Mouse (Mus musculus) small intestine, adult 2 months (tissue): ENCODE results near the gene Myo1d. TPM values are rescaled to one million over a fixed set of nuclear protein-coding genes. Genes with fewer than 3 reads are reported as not detected.
A peak's percentile ranks its signal among the peaks of the same experiment; 100 is the strongest.

ENCODE experiments used
- H3K27ac ChIP-seq: fragments of 200-500 bp; 2 replicates; pipeline ENCODE4 v1.5.1; 2012; ENCODE audit warnings: low read depth, low read length, control low read depth, inconsistent platforms; ENCODE audit not compliant: insufficient read depth
- H3K27me3 ChIP-seq: fragments of 200-500 bp; 2 replicates; pipeline ENCODE4 v1.6.1; 2012; ENCODE audit warnings: mild to moderate bottlenecking, moderate library complexity, low read length, inconsistent platforms; ENCODE audit not compliant: control insufficient read depth, insufficient read depth
- H3K36me3 ChIP-seq: fragments of 200-500 bp; 2 replicates; pipeline ENCODE4 v1.6.1; 2012; ENCODE audit warnings: mild to moderate bottlenecking, low read length, control low read depth, inconsistent platforms; ENCODE audit not compliant: control insufficient read depth, insufficient read depth
- H3K4me1 ChIP-seq: fragments of 200-500 bp; 2 replicates; pipeline ENCODE4 v1.6.1; 2012; ENCODE audit warnings: low read length, inconsistent platforms, mixed read lengths; ENCODE audit not compliant: control insufficient read depth, insufficient read depth, insufficient read length
- H3K4me3 ChIP-seq: fragments of 200-500 bp; 2 replicates; pipeline ENCODE4 v1.5.1; 2012; ENCODE audit warnings: low read depth, mild to moderate bottlenecking, control low read depth, inconsistent platforms, low read length, moderate library complexity
- CTCF ChIP-seq: fragments of 200-500 bp; IDR thresholded peaks from 2 replicates; pipeline ENCODE4 v1.5.1; 2012; ENCODE audit warnings: low read depth, mild to moderate bottlenecking, control low read depth, inconsistent platforms, low read length, moderate library complexity, mixed read lengths; ENCODE audit not compliant: insufficient replicate concordance, insufficient read length; ENCODE audit errors: extremely low read depth
- POLR2A ChIP-seq: fragments of 200-500 bp; IDR thresholded peaks from 2 replicates; pipeline ENCODE4 v1.6.1; 2012; ENCODE audit warnings: low read depth, mild to moderate bottlenecking, control low read depth, inconsistent platforms, low read length, moderate library complexity
- WGBS: fragments of 180-500 bp; shearing (Covaris S2); methylation state at CpG from one replicate; pipeline ENCODE4 v1.1.7; 2018; 5-methylcytosine and 5-hydroxymethylcytosine counted together
- polyA plus RNA-seq: library from polyadenylated mRNA; depleted of rRNA; stranded (reverse); fragments of >200 nt; gene quantifications from 2 replicates; pipeline ENCODE4 v1.2.3, GENCODE M21; 2012

Myo1d gene
- polyA plus RNA-seq, 1 experiment = 139 TPM

GRCm38 (mm10) chr11:80614949-80615725 lies 164.7 kb downstream of the Myo1d start:
- H3K36me3 ChIP-seq = peaks cover 20% of the 10 kb centered on the region
- WGBS = 68% methylated on average over 6 of the region's 6 CpGs
- no peaks in the 10 kb centered on the region for H3K27me3 ChIP-seq
- no peak overlapping the region for H3K27ac ChIP-seq
- no peaks in the 10 kb centered on the region for H3K4me1 ChIP-seq
- TF ChIP-seq POLR2A = no peak
- TF ChIP-seq CTCF = no peak
- no peak overlapping the region for H3K4me3 ChIP-seq

GRCm38 (mm10) chr11:80614418-80614817 lies 165.4 kb downstream of the Myo1d start:
- TF ChIP-seq POLR2A (no peak), CTCF (no peak)
- 50% methylated on average over 5 of the region's 5 CpGs for WGBS
- peaks cover 18% of the 10 kb centered on the region for H3K36me3 ChIP-seq

GRCm38 (mm10) chr11:80613534-80613933 lies 166.3 kb downstream of the Myo1d start:
- Histone ChIP-seq H3K4me3 (no peak overlapping the region), H3K27me3 (no peaks in the 10 kb centered on the region), H3K27ac (no peak overlapping the region), H3K4me1 (no peaks in the 10 kb centered on the region), H3K36me3 (peaks cover 20% of the 10 kb centered on the region)
- WGBS = 45% methylated on average over 6 of the region's 6 CpGs
- no peak for TF ChIP-seq CTCF
- no peak for TF ChIP-seq POLR2A

More at GRCm38 (mm10) chr11:80614418-80614817, 165.4 kb downstream of the Myo1d start:
- no peak overlapping the region for H3K4me3 ChIP-seq
- no peak overlapping the region for H3K27ac ChIP-seq
- no peaks in the 10 kb centered on the region for H3K4me1 ChIP-seq
- H3K27me3 ChIP-seq = no peaks in the 10 kb centered on the region

GRCm38 (mm10) chr11:80602707-80603441 lies 177.0 kb downstream of the Myo1d start:
- Histone ChIP-seq H3K27me3 (no peaks in the 10 kb centered on the region), H3K36me3 (peaks cover 11% of the 10 kb centered on the region), H3K27ac (no peak overlapping the region), H3K4me3 (peak overlapping the region; percentile 3; the same call in 1 of the 2 replicates), H3K4me1 (no peaks in the 10 kb centered on the region)
- TF ChIP-seq POLR2A (no peak), CTCF (no peak)
- 56% methylated on average over 24 of the region's 24 CpGs for WGBS

GRCm38 (mm10) chr11:80602041-80602458 lies 177.8 kb downstream of the Myo1d start:
- WGBS = 58% methylated on average over 8 of the region's 8 CpGs
- H3K27me3 ChIP-seq = no peaks in the 10 kb centered on the region

GRCm38 (mm10) chr11:80601040-80601864 lies 178.6 kb downstream of the Myo1d start:
- TF ChIP-seq POLR2A = no peak
- no peak for TF ChIP-seq CTCF
- 0 out of 2 replicates have a peak, but pooled peaks cover 2% of the 10 kb centered on the region for H3K4me1 ChIP-seq
- H3K36me3 ChIP-seq = peaks cover 11% of the 10 kb centered on the region
- no peak overlapping the region for H3K4me3 ChIP-seq
- 79% methylated on average over 20 of the region's 20 CpGs for WGBS
- H3K27ac ChIP-seq = no peak overlapping the region
- no peaks in the 10 kb centered on the region for H3K27me3 ChIP-seq

More at GRCm38 (mm10) chr11:80602041-80602458, 177.8 kb downstream of the Myo1d start:
- no peak for TF ChIP-seq POLR2A
- peak; percentile 41; the same call in 1 of the 2 replicates for TF ChIP-seq CTCF
- peaks cover 11% of the 10 kb centered on the region for H3K36me3 ChIP-seq
- no peak overlapping the region for H3K4me3 ChIP-seq
- no peak overlapping the region for H3K27ac ChIP-seq
- 0 out of 2 replicates have a peak, but pooled peaks cover 2% of the 10 kb centered on the region for H3K4me1 ChIP-seq
